Mouse (Mus musculus): ENCODE results near the gene Iscu.

- TF ChIP-seq CTCF (IDR thresholded peaks at IDR 0.05; ENCODE audit: extremely low read depth, insufficient read depth, low read length) (no peak), POLR2A (IDR thresholded peaks at IDR 0.05; ENCODE audit: extremely low read depth, insufficient read depth, low read length) (peak; percentile 72)
These were observed 37.0 kb upstream of the Iscu start, which contains the start of gene Ficd for GRCm38 (mm10) chr5:113735345-113736112.

Data from cortical plate, adult 2 months (tissue).